Mouse (Mus musculus) cerebellum, postnatal 4 days (tissue): ENCODE data around the gene Btg1.

Experiments
- DNase-seq, 2 experiments: peaks; one replicate each; pipeline ENCODE4 v3.0.0; 2022; ENCODE audit warnings: low spot score in 2 of 2, mixed read lengths in 1 of 2

Btg1 gene

GRCm38 (mm10) chr10:96609356-96610345 is 7.2 kb upstream of the Btg1 start:
- no peak for DNase-seq

GRCm38 (mm10) chr10:96616001-96616708 is 651 bp upstream of the Btg1 start:
- DNase-seq: no peak

- DNase-seq: peak; percentile 28 to 48
These were observed 580 bp downstream of the Btg1 start for GRCm38 (mm10) chr10:96617221-96617950.

- peak; percentile 41 to 70 for DNase-seq
These were observed 1.3 kb downstream of the Btg1 start for GRCm38 (mm10) chr10:96617951-96618575.

DNA sequence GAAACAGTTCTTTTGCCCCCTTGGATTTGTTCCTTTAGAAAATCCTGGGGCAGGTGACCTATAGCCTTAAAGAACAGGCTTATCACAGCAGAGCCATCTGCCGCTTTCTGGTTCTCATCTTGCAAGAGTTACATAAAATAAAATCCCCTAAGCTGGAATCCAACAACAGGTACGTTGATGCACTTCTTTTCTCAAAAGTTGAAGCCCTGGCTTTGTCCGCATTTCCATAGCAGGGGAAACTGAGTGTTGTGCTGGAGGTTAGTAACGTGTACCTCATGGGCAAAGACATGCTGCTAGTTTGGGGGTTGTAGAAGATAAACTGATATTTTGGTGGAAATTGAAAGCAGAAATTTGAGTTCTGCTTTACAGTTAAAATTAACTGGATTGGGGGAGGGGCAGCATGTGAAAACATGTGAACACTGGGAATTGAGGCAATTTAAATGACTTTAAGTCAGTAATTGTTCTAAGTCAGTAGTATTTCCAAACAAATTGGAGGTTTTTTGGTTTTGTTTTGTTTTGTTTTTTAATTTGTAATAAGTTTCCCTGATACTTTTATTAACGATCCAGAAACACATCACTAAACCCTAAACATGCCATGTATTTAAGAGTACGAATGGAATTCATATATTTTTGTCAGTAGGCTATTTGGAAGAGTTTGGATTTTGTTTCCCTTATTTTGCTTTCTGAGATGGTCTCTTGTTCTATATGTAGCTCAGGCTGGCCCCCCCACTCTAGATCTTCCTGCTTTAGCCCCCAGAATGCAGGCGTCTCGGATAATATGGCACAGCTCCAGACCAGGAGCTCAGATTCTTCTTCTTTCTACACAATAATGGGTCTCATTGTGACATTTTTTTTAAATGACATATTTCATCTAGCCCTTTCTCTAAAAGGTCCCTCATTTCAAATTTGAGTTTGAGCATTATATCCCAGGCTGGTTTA is 3.4 kb downstream of the Btg1 start:
- DNase-seq: no peak

DNA sequence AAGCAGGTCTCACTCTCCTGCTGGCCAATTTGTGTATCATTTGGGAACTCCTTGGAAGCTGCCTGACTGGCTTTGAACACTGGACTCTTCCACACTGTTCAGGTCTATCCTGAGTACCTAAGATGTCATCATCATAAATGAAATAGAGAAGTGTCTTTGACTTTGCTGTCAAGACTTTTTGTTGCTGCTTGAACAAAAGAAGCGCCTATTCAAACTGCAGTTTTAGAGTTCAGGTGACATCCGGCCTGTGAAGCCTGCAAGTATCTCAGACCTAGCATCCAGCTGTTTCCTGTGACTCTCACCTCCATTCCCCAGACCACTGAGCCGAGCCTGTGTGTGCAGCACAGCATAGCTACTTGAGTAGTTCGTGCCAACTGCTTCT is 4.1 kb downstream of the Btg1 start:
- no peak for DNase-seq

GRCm38 (mm10) chr10:96621361-96621945 is 4.6 kb downstream of the Btg1 start:
- DNase-seq: no peak

- no peak for DNase-seq
These were observed 5.3 kb downstream of the Btg1 start for GRCm38 (mm10) chr10:96621980-96622645.

GRCm38 (mm10) chr10:96622761-96623632 is 6.2 kb downstream of the Btg1 start:
- DNase-seq: no peak

- no peak for DNase-seq
These were observed 6.9 kb downstream of the Btg1 start for GRCm38 (mm10) chr10:96623633-96624195.

DNA sequence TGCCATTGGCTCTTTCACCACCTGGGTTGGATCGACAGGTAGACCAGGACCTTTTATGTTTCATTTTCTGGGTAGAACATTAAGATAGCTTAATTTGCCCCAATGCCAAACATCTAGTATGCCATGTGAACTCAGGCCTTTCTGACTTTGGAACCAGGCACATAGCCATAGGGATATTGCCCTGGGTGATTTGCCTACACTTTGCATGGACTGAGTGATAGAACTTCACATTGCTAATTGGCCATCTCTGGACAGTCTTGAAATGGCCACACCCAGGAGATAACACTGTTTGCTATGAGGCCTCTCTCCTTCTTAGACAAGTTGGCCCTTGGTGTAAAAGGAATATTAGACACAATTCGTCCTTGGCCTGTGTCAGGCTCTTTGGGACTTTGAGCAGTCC is 7.6 kb downstream of the Btg1 start:
- DNase-seq: no peak

- DNase-seq: no peak
These were observed 8.3 kb downstream of the Btg1 start for GRCm38 (mm10) chr10:96625061-96625460.

GRCm38 (mm10) chr10:96625682-96626081 is 8.9 kb downstream of the Btg1 start:
- DNase-seq: no peak

GRCm38 (mm10) chr10:96626120-96626750 is 9.4 kb downstream of the Btg1 start:
- no peak for DNase-seq

DNA sequence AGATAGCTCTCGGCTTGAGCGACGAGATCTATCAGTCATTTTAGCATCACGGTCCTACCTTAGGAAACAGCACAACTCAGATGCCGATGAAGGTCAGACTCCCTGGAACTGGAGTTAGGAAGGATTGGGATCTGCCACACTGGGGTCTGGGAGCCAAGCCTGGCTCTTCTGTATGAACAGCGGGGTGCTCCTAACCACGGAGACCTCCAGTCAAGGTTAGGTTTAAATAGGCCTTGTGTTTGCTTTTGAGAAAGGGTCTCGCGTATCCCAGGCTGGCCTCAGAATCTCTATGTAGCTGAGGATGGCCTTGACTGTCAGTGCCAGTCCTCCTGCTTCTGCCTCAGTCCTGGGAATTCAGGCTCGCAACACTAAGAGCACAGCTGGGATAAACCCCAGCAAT is 10.5 kb downstream of the Btg1 start:
- DNase-seq: no peak

GRCm38 (mm10) chr10:96628100-96628912 is 11.5 kb downstream of the Btg1 start:
- DNase-seq: no peak

- no peak for DNase-seq
These were observed 12.1 kb downstream of the Btg1 start for GRCm38 (mm10) chr10:96628913-96629199.
